Mouse (Mus musculus) erythroblast, embryonic 14.5 days (primary cell): ENCODE results near the gene Slc15a2. TPM values are rescaled to one million over a fixed set of nuclear protein-coding genes. Genes with fewer than 3 reads are reported as not detected.

ENCODE experiments used
- H3K27me3 ChIP-seq: 2 replicates; pipeline ENCODE4 v1.6.1; 2012; ENCODE audit warnings: inconsistent platforms; ENCODE audit not compliant: control insufficient read depth
- H3K36me3 ChIP-seq: 2 replicates; pipeline ENCODE4 v1.6.1; 2012; ENCODE audit warnings: mild to moderate bottlenecking, inconsistent platforms; ENCODE audit not compliant: control insufficient read depth
- H3K4me1 ChIP-seq: 2 replicates; pipeline ENCODE4 v1.6.1; 2012; ENCODE audit warnings: inconsistent platforms; ENCODE audit not compliant: control insufficient read depth
- H3K4me3 ChIP-seq: replicated peaks from 2 replicates; pipeline ENCODE3; 2012; ENCODE audit warnings: moderate library complexity, mild to moderate bottlenecking, inconsistent platforms
- H3K9me3 ChIP-seq: 2 replicates; pipeline ENCODE4 v1.6.1; 2012; ENCODE audit warnings: low read length, inconsistent platforms, mixed read lengths; ENCODE audit not compliant: control insufficient read depth
- GATA1 ChIP-seq: IDR thresholded peaks from 2 replicates; pipeline ENCODE4 v1.6.1; 2012; ENCODE audit warnings: low read length, inconsistent platforms, mixed read lengths
- TAL1 ChIP-seq: IDR thresholded peaks from 3 replicates; pipeline ENCODE4 v1.6.1; 2012; ENCODE audit warnings: low read length, inconsistent platforms, mixed read lengths
- polyA plus RNA-seq: library from polyadenylated mRNA; stranded (reverse); fragments of >175 nt; gene quantifications from 2 replicates; pipeline ENCODE4 v1.2.3, GENCODE M21; 2012

Slc15a2 gene
- polyA plus RNA-seq, 1 experiment = not detected

DNA sequence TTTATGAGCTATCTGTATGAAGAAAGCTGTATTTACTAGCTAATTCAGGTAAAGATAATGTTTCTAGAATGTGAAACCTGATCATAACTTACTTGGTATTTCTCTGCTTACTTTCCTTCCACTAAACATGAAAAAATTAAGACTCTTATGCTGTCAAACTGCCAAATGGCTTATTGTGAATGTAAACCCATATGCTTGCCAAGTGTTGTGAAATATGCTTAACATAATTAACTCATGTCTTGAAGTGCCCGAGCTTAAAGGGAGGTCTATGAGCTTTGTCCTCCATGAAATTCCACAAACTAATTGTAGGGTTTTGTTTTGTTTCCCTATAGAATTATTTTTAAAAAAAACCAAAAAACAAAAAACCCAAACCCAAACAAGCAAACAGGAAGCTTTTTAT lies 50.9 kb downstream of the Slc15a2 start:
- no peak for TF ChIP-seq TAL1
- no peak for TF ChIP-seq GATA1

DNA sequence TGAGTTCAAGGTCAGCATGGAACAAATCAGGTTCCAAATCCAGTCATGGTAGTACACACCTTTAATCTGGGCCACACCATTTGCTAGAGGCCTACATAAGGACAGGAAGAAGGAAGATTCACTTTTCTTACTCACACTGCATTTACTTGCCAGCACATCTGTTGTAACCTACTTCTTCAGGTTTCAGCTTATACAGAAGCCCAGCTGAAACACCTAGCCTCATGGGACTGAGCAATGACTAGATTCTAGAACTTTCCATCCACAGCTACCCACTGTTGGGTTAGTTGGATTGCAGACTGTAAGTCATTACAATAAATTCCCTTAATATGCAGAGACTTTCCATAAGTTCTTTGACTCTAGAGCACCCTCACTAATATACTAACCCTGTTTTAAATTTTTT lies 52.2 kb downstream of the Slc15a2 start:
- no peak overlapping the region for H3K4me3 ChIP-seq
- H3K36me3 ChIP-seq = no peaks in the 10 kb centered on the region
- no peaks in the 10 kb centered on the region for H3K27me3 ChIP-seq
- H3K9me3 ChIP-seq = no peaks in the 10 kb centered on the region
- H3K4me1 ChIP-seq = no peaks in the 10 kb centered on the region
- TF ChIP-seq TAL1 (no peak), GATA1 (no peak)

More for the DNA sequence above, 50.9 kb downstream of the Slc15a2 start:
- H3K27me3 ChIP-seq = no peaks in the 10 kb centered on the region
- H3K9me3 ChIP-seq = no peaks in the 10 kb centered on the region
- no peak overlapping the region for H3K4me3 ChIP-seq
- H3K4me1 ChIP-seq = no peaks in the 10 kb centered on the region
- no peaks in the 10 kb centered on the region for H3K36me3 ChIP-seq

DNA sequence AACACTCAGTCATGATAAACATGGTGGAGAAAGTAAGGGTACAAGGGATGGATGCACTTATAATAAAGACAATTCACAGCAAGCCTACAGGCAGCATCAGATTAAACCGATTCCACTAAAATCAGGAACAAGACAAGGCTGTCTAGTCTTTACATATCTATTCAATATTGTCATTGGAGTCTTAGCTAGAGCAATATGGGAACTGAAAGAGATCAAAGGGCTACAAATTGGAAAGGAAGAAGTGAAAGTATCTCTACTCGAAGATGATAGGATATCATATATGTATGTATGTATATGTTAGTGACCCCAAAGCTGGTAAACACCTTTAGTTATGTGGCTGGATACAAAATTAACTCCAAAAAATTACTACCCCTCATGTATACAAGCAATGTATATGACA lies 55.8 kb downstream of the Slc15a2 start:
- Histone ChIP-seq H3K27me3 (no peaks in the 10 kb centered on the region), H3K4me1 (no peaks in the 10 kb centered on the region), H3K4me3 (no peak overlapping the region), H3K9me3 (no peaks in the 10 kb centered on the region), H3K36me3 (no peaks in the 10 kb centered on the region)
- TF ChIP-seq TAL1 (no peak), GATA1 (no peak)

DNA sequence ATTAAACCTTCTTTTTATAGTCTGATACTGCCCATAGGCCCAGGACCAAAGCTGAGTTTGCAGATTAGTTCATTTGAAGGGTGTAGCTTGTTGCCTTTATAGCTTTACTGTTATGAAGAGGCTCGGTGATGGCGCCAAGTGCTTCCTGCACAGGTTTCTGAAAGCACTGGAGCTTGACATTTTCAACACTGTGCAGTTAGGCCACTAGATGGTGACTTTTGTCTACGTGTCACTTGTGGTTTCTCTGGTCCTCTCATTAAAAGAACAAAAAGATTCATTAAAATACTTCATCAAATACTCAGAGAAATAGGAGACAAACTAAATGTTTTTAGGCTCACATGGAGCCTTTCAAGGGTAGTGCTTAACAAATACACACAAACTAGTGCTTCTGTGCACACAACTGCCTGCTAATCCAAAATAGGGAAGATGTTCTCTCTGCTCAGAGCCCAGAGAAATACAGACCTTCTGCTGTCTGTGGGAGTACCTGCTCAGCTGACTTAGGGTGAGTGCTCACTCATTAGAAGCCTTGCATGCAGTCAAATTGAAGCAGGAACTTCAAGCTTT lies 60.8 kb downstream of the Slc15a2 start:
- TF ChIP-seq TAL1 (no peak), GATA1 (no peak)
- Histone ChIP-seq H3K4me1 (no peaks in the 10 kb centered on the region), H3K4me3 (no peak overlapping the region), H3K27me3 (no peaks in the 10 kb centered on the region; the same call in none of the 2 replicates), H3K9me3 (no peaks in the 10 kb centered on the region), H3K36me3 (no peaks in the 10 kb centered on the region)

DNA sequence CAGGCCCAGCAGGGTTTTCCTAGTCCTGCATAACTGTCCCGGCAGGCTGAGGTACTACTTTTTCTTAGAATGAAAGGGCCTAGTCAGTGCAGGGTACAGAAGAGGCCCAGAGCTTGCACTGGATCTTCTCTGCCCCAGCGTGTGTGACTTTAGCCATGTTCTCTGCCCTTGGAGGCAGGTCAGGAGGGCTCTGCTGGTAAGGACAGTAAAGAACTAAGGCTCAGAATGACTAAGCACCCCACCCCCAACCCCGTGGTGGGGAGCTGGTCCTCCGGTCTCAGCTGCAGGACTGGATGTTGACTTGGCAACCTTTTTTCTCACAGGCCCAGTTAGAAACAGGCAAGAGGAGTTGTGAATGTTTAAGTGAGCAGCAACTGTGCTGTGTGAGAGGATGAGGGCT lies 62.0 kb downstream of the Slc15a2 start:
- no peaks in the 10 kb centered on the region for H3K9me3 ChIP-seq
- TF ChIP-seq GATA1 (no peak), TAL1 (no peak)
- no peaks in the 10 kb centered on the region for H3K36me3 ChIP-seq
- H3K27me3 ChIP-seq = no peaks in the 10 kb centered on the region; the same call in none of the 2 replicates
- H3K4me1 ChIP-seq = no peaks in the 10 kb centered on the region
- H3K4me3 ChIP-seq = no peak overlapping the region

DNA sequence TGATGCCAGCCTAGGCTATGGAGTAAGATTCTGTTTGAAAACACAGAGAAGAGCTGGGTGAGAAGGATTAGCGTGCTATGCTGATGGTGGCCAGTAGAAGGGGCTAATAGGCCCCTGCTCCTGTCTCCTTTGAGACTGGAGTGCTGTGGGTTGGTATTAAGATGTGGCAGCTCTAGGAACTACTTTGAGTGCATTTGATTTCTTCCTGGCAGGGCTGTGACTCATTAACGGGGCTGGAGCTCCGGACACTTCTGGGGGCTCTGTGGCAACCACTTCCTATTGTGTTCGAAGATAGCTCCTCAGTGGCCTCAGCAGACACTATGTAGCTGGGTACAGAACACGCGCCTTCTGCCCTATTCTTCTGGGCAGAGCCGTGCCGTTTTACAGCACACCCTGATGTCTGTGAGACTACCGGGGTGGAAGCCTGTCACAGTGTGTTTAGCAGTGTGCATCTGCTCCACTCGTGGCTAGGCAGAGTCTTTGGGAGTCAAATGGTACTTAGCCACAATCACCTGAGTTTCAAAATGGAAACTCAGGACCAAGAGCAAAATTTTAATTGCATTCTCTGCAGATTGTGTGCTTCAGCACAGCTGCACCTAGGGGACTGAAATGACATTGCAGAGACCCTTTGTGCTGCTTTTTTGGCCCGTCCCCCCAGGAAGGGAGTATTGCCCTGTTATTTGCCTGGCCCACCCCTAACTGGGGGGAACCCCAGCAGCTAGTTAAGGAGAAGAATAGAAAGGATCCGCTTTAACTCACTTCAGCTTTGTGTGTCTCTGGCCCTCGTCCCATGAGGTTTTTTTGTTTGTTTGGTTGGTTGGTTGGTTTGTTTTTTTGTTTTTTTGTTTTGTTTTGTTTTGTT lies 64.3 kb downstream of the Slc15a2 start:
- no peaks in the 10 kb centered on the region; the same call in none of the 2 replicates for H3K27me3 ChIP-seq

DNA sequence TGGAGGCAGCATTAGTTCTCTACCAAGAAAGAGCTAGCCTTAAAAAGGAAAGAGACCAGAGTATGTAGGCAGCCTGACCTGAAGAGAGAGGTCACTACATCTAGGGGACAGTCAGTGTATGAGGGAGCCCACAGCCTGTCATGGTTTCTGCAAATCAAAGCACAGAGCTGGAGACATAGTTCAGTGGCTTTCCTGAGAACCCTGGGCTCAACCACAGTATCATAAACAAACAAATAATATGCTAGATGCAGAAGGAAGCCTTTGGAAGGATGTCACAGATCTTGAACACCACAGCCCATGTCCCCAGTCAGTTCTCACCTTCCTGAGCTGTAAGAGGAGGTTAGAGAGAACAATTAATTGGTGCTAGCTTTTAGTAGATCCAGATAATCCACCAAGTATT lies 66.1 kb downstream of the Slc15a2 start:
- H3K4me1 ChIP-seq = no peaks in the 10 kb centered on the region
- H3K4me3 ChIP-seq = no peak overlapping the region
- no peaks in the 10 kb centered on the region for H3K9me3 ChIP-seq
- no peaks in the 10 kb centered on the region; the same call in none of the 2 replicates for H3K27me3 ChIP-seq
- TF ChIP-seq GATA1 (no peak), TAL1 (no peak; the same call in 2 of the 3 replicates)
- H3K36me3 ChIP-seq = no peaks in the 10 kb centered on the region

More for the DNA sequence above, 64.3 kb downstream of the Slc15a2 start:
- Histone ChIP-seq H3K4me1 (no peaks in the 10 kb centered on the region), H3K4me3 (no peak overlapping the region), H3K36me3 (no peaks in the 10 kb centered on the region), H3K9me3 (no peaks in the 10 kb centered on the region)
- no peak for TF ChIP-seq GATA1

DNA sequence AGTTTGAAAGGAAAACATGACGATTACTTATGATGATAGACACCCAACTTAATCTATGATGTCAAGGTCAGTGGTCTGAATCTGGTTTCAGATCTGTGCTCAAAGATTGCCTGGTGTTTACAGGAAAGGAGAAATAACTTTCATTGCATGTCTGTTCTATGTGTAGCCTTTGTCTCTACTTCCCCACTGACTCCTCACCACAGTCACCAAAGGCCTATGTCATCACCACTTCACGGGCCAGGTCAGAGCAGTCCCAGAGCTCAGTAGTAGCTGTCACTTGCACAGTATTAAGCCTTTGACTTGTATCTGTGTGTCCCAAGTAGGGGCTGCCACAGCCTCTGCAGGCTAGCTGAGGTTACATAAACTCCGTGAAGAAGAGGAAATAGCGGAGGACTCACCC lies 67.3 kb downstream of the Slc15a2 start:
- no peaks in the 10 kb centered on the region for H3K9me3 ChIP-seq
- no peak overlapping the region for H3K4me3 ChIP-seq
- no peaks in the 10 kb centered on the region for H3K4me1 ChIP-seq
- no peaks in the 10 kb centered on the region for H3K36me3 ChIP-seq
- H3K27me3 ChIP-seq = no peaks in the 10 kb centered on the region; the same call in none of the 2 replicates
- no peak for TF ChIP-seq TAL1

DNA sequence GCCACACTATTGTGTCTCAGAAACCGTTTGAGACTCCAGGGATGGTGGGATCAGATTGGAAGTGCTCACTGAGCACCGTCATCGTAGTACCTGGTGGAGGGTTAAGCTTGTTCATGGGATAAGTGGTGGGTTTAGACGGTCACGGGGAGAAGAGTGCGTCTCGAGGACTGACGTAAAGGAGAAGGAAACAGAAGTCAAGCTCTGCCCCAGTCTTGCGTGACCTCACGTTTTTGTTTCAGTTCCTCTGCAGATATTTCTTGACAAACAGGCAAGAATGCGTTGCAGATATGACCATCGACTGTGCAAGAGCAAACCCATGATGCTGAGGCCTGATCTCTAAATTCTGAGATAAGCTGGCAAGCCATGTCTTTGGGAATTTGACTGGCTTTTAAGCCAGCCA lies 73.0 kb downstream of the Slc15a2 start:
- TF ChIP-seq GATA1 = no peak
- no peak for TF ChIP-seq TAL1

More for the DNA sequence above, 73.0 kb downstream of the Slc15a2 start:
- Histone ChIP-seq H3K9me3 (no peaks in the 10 kb centered on the region), H3K36me3 (no peaks in the 10 kb centered on the region), H3K27me3 (no peaks in the 10 kb centered on the region), H3K4me1 (no peaks in the 10 kb centered on the region), H3K4me3 (no peak overlapping the region)
